Mouse (Mus musculus) hindbrain, postnatal 0 days (tissue): ENCODE results near the gene Tmem222. TPM values are rescaled to one million over a fixed set of nuclear protein-coding genes. Genes with fewer than 3 reads are reported as not detected.
A peak's percentile ranks its signal among the peaks of the same experiment; 100 is the strongest.

Experiments
- ATAC-seq: fragments of 200-750 bp; cut with Nextera tagmentation; 2 replicates; pipeline ENCODE4 v1.8.0; 2017; ENCODE audit warnings: mild to moderate bottlenecking, moderate TSS enrichment, moderate library complexity
- DNase-seq: peaks from one replicate; pipeline ENCODE4 v3.0.0-alpha.2; 2015; ENCODE audit warnings: low spot score
- H3K27ac ChIP-seq: fragments of 300-500 bp; sonication (generic); 2 replicates; pipeline ENCODE4 v1.5.1; 2014; ENCODE audit warnings: mild to moderate bottlenecking
- H3K27me3 ChIP-seq: fragments of 300-500 bp; sonication (generic); 2 replicates; pipeline ENCODE4 v1.6.1; 2014; ENCODE audit warnings: low read length, mixed read lengths; ENCODE audit not compliant: insufficient read depth
- H3K36me3 ChIP-seq: fragments of 300-500 bp; sonication (generic); 2 replicates; pipeline ENCODE4 v1.6.1; 2014; ENCODE audit warnings: low read length, mixed read lengths; ENCODE audit not compliant: insufficient read depth
- H3K4me1 ChIP-seq: fragments of 300-500 bp; sonication (generic); 2 replicates; pipeline ENCODE4 v1.6.1; 2014; ENCODE audit warnings: antibody characterized with exemption, low read length, mixed read lengths; ENCODE audit not compliant: insufficient read depth
- H3K4me2 ChIP-seq: fragments of 300-500 bp; sonication (generic); 2 replicates; pipeline ENCODE4 v1.6.1; 2014; ENCODE audit warnings: low read depth, mild to moderate bottlenecking, low read length, moderate library complexity, mixed read lengths
- H3K4me3 ChIP-seq: fragments of 300-500 bp; sonication (generic); 2 replicates; pipeline ENCODE4 v1.5.1; 2014; ENCODE audit warnings: low read length
- H3K9ac ChIP-seq: fragments of 300-500 bp; sonication (generic); replicated peaks from 2 replicates; pipeline ENCODE4 v1.6.1; 2014; ENCODE audit warnings: mild to moderate bottlenecking, low read length, moderate library complexity, mixed read lengths
- H3K9me3 ChIP-seq: fragments of 300-500 bp; sonication (generic); 2 replicates; pipeline ENCODE4 v1.6.1; 2016; ENCODE audit warnings: low read length, mixed read lengths
- CTCF ChIP-seq: IDR thresholded peaks from 2 replicates; pipeline ENCODE4 v1.5.1; 2016; ENCODE audit warnings: antibody characterized with exemption, control low read depth, low read depth
- WGBS: fragments of 180-500 bp; shearing (Covaris S2); extraction: QIAGEN DNeasy Blood & Tissue Kit; methylation state at CpG from one replicate; pipeline ENCODE4 v1.1.7; 2014; 5-methylcytosine and 5-hydroxymethylcytosine counted together
- polyA plus RNA-seq: library from polyadenylated mRNA; unstranded; fragments of >200 nt; fragmentation: Nextera tagmentation; extraction: Ambion mirVana; gene quantifications from 2 replicates; pipeline ENCODE4 v1.2.1, GENCODE M21; 2015
- total RNA-seq: library from RNA; depleted of rRNA; stranded (reverse); fragments of >200 nt; gene quantifications from 2 replicates; pipeline ENCODE4 v1.2.3, GENCODE M21; 2014

Gene Tmem222
- total and polyA plus RNA-seq, 2 experiments from 2014 or later = 136 to 138 TPM

DNA sequence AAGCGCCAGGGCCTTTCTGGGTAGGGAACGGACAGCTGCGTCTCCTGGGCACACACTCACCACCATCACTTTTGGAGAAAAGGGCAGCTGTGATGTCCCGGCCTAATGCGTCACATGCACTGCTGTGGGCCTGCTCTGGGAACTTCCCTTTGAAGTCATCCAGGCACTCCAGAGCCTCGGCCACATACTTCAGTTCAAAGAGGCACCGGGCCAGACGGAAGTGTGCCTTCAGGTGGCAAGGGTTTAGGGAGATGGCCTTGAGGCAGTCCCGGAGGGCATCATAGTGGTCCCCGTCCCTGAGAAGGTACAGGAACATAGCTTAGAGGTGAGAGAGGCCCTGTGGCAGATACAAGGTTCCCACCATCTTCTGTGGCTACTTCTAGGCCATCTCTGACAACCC lies 19.8 kb upstream of the Tmem222 start:
- WGBS = 64% methylated on average over 10 of the region's 10 CpGs
- Histone ChIP-seq H3K9ac (peak overlapping the region; percentile 21; the same call in 1 of the 2 replicates), H3K4me1 (peaks cover 31% of the 10 kb centered on the region)

GRCm38 (mm10) chr4:133294084-133294483 lies 16.5 kb upstream of the Tmem222 start:
- DNase-seq (no peak), ATAC-seq (no peak)
- H3K36me3 ChIP-seq = peaks cover 14% of the 10 kb centered on the region
- H3K27ac ChIP-seq = no peak overlapping the region
- WGBS = 37% methylated on average over 11 of the region's 11 CpGs
- no peak overlapping the region; the same call in 1 of the 2 replicates for H3K9ac ChIP-seq
- no peak for TF ChIP-seq CTCF
- H3K4me1 ChIP-seq = peaks cover 22% of the 10 kb centered on the region
- H3K4me3 ChIP-seq = no peak overlapping the region
- H3K27me3 ChIP-seq = no peaks in the 10 kb centered on the region
- H3K9me3 ChIP-seq = no peaks in the 10 kb centered on the region
- H3K4me2 ChIP-seq = no peak overlapping the region

More for the DNA sequence above, 19.8 kb upstream of the Tmem222 start:
- Histone ChIP-seq H3K27me3 (no peaks in the 10 kb centered on the region), H3K9me3 (no peaks in the 10 kb centered on the region), H3K27ac (peak overlapping the region; percentile 26; the same call in 1 of the 2 replicates), H3K4me3 (no peak overlapping the region), H3K36me3 (peaks cover 21% of the 10 kb centered on the region), H3K4me2 (no peak overlapping the region)
- DNase-seq (no peak), ATAC-seq (no peak)
- no peak for TF ChIP-seq CTCF

GRCm38 (mm10) chr4:133292901-133293843 lies 15.6 kb upstream of the Tmem222 start:
- H3K4me2 ChIP-seq = no peak overlapping the region
- H3K9ac ChIP-seq = no peak overlapping the region; the same call in 1 of the 2 replicates
- peaks cover 13% of the 10 kb centered on the region for H3K4me1 ChIP-seq
- H3K4me3 ChIP-seq = no peak overlapping the region
- H3K36me3 ChIP-seq = peaks cover 14% of the 10 kb centered on the region
- peak; percentile 38 for DNase-seq
- H3K9me3 ChIP-seq = no peaks in the 10 kb centered on the region
- H3K27ac ChIP-seq = peak overlapping the region; percentile 12; the same call in 1 of the 2 replicates
- TF ChIP-seq CTCF = no peak
- ATAC-seq = no peak; the same call in 1 of the 2 replicates
- WGBS = 20% methylated on average over 24 of the region's 24 CpGs
- H3K27me3 ChIP-seq = no peaks in the 10 kb centered on the region

GRCm38 (mm10) chr4:133292405-133292804 lies 14.8 kb upstream of the Tmem222 start:
- Histone ChIP-seq H3K4me3 (no peak overlapping the region), H3K36me3 (peaks cover 14% of the 10 kb centered on the region), H3K9ac (no peak overlapping the region), H3K4me1 (peaks cover 5% of the 10 kb centered on the region; the same call in 1 of the 2 replicates), H3K27ac (peak overlapping the region; percentile 12; the same call in 1 of the 2 replicates), H3K4me2 (no peak overlapping the region), H3K9me3 (no peaks in the 10 kb centered on the region), H3K27me3 (no peaks in the 10 kb centered on the region)
- DNase-seq (no peak), ATAC-seq (no peak)
- 67% methylated on average over 4 of the region's 4 CpGs for WGBS
- TF ChIP-seq CTCF = no peak

- no peak overlapping the region for H3K27ac ChIP-seq
- no peaks in the 10 kb centered on the region for H3K9me3 ChIP-seq
- H3K9ac ChIP-seq = no peak overlapping the region
- TF ChIP-seq CTCF = no peak
- WGBS = 92% methylated on average over 1 of the region's 1 CpGs
- DNase-seq (no peak), ATAC-seq (no peak)
- no peak overlapping the region for H3K4me3 ChIP-seq
- H3K27me3 ChIP-seq = no peaks in the 10 kb centered on the region
- H3K4me1 ChIP-seq = peaks cover 5% of the 10 kb centered on the region; the same call in 1 of the 2 replicates
- peaks cover 14% of the 10 kb centered on the region for H3K36me3 ChIP-seq
- H3K4me2 ChIP-seq = no peak overlapping the region
These were observed 13.7 kb upstream of the Tmem222 start for GRCm38 (mm10) chr4:133291255-133291654.

GRCm38 (mm10) chr4:133286476-133287077 lies 9.0 kb upstream of the Tmem222 start:
- H3K27ac ChIP-seq = no peak overlapping the region
- TF ChIP-seq CTCF = no peak
- 83% methylated on average over 4 of the region's 4 CpGs for WGBS
- H3K9ac ChIP-seq = no peak overlapping the region
- no peak overlapping the region for H3K4me2 ChIP-seq
- ATAC-seq = no peak
- no peaks in the 10 kb centered on the region for H3K4me1 ChIP-seq
- H3K4me3 ChIP-seq = no peak overlapping the region
- no peaks in the 10 kb centered on the region for H3K9me3 ChIP-seq
- H3K36me3 ChIP-seq = no peaks in the 10 kb centered on the region
- no peak for DNase-seq
- H3K27me3 ChIP-seq = no peaks in the 10 kb centered on the region
